ENCODE assay signal across 8 mouse cellular contexts in the genomic region with DNA sequence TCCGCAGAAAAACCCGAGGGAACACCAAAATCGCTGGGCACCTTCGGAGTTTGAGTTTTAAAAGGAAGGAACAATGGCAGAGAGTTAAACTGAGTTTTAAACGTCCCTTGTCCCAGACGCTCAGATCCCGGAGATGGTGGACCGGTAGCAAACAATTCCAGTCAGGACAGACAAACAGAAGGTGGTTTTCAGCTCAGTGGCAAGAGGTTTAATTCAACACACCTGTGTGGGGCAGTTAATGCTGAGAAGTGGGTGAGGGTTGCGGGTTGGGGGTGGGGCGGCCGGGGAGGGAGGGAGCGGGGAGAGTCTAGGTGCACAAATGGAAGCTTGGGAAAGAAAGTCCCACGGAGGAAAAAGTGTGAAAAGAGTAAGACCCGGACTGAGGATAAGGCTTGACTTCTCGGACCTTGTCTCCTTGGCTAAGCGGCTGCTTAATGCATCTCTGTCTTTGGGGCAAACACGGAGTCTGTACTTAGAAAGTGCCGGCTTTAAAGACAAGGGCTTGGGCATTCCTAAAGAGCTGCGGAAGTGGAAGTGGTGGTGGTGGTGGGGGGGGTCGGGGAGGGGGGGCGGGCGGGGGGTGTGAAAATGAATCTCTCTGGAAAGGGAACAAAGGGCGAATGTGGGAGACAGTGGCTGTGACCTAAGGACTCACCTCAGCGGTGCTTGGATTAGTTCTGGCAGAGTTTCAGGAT. TPM values are rescaled to one million over a fixed set of nuclear protein-coding genes. Genes with fewer than 3 reads are reported as not detected.
DNase-seq lines count a peak whose midpoint lies in the region; ATAC-seq and TF ChIP-seq lines count a peak whose summit lies in the region.

No protein-coding gene starts in this region.

- no peak for DNase-seq in heart, postnatal 10 days
- peak; percentile 38 for DNase-seq in embryo, embryonic 9.5 days (ENCODE audit: extremely low spot score)
- DNase-seq in intestine, embryonic 14.5 days (ENCODE audit: low spot score), result peak; percentile 63
- DNase-seq in midbrain, postnatal 0 days (ENCODE audit: low spot score), result no peak
- no peak for DNase-seq in kidney, adult 9 months
- DNase-seq in right cerebral cortex, postnatal 10 days (ENCODE audit: low spot score in 2 of 2), result no peak
- DNase-seq in cerebellum, adult 18-20 months, result no peak

- no peaks in the 10 kb centered on the region for H3K9me3 ChIP-seq in heart, embryonic 13.5 days
- H3K9me3 ChIP-seq in intestine, embryonic 14.5 days (ENCODE audit: control insufficient read depth, low read length), result no peaks in the 10 kb centered on the region
- no peaks in the 10 kb centered on the region for H3K9me3 ChIP-seq in midbrain, postnatal 0 days (ENCODE audit: low read length)

- H3K27me3 ChIP-seq in heart, embryonic 13.5 days (replicated peaks), result no peaks in the 10 kb centered on the region; the same call in 1 of the 2 replicates
- no peaks in the 10 kb centered on the region for H3K27me3 ChIP-seq in intestine, embryonic 14.5 days (replicated peaks; ENCODE audit: control insufficient read depth, insufficient read depth, low read length)
- no peaks in the 10 kb centered on the region for H3K27me3 ChIP-seq in midbrain, postnatal 0 days (ENCODE audit: insufficient read depth, low read length)

- whole genome bisulfite sequencing in heart, embryonic 13.5 days, result under 1% methylated on average over 22 of the region's 24 CpGs
- under 1% methylated on average over 24 of the region's 24 CpGs for WGBS in intestine, embryonic 14.5 days
- under 1% methylated on average over 24 of the region's 24 CpGs for WGBS in midbrain, postnatal 0 days

- peak overlapping the region; percentile 79 for H3K9ac ChIP-seq in heart, embryonic 13.5 days
- H3K9ac ChIP-seq in intestine, embryonic 14.5 days (ENCODE audit: low read length), result peak overlapping the region; percentile 23
- H3K9ac ChIP-seq in midbrain, postnatal 0 days (replicated peaks; ENCODE audit: low read length, poor library complexity, severe bottlenecking), result no peak overlapping the region

- no peak for ATAC-seq in heart, embryonic 13.5 days (ENCODE audit: extremely low read depth, insufficient number of reproducible peaks, low FRiP score, low TSS enrichment)
- ATAC-seq in intestine, embryonic 14.5 days (replicated peaks; ENCODE audit: low FRiP score, low TSS enrichment, low read depth), result peak; percentile 54
- ATAC-seq in midbrain, postnatal 0 days (ENCODE audit: low FRiP score), result no peak; the same call in 1 of the 2 replicates

- no peak for TF ChIP-seq CTCF in midbrain, postnatal 0 days (IDR thresholded peaks at IDR 0.05)

- intact Hi-C loops in heart, postnatal 10 days (cut with DNase I), result no loop called here

- H3K4me3 ChIP-seq in heart, embryonic 13.5 days, result peak overlapping the region; percentile 57
- peak overlapping the region; percentile 24 for H3K4me3 ChIP-seq in intestine, embryonic 14.5 days (ENCODE audit: low read depth, low read length)
- H3K4me3 ChIP-seq in midbrain, postnatal 0 days (ENCODE audit: low read depth, low read length), result peak overlapping the region; percentile 22; the same call in 1 of the 2 replicates

- H3K4me2 ChIP-seq in heart, embryonic 13.5 days, result peak overlapping the region; percentile 90
- peak overlapping the region; percentile 53 for H3K4me2 ChIP-seq in intestine, embryonic 14.5 days (ENCODE audit: low read length)
- H3K4me2 ChIP-seq in midbrain, postnatal 0 days (ENCODE audit: low read depth, low read length, poor library complexity, severe bottlenecking), result peak overlapping the region; percentile 60

- peaks cover 12% of the 10 kb centered on the region for H3K4me1 ChIP-seq in heart, embryonic 13.5 days
- H3K4me1 ChIP-seq in intestine, embryonic 14.5 days (replicated peaks; ENCODE audit: control insufficient read depth, insufficient read depth, low read length), result peaks cover 10% of the 10 kb centered on the region
- no peaks in the 10 kb centered on the region for H3K4me1 ChIP-seq in midbrain, postnatal 0 days (ENCODE audit: insufficient read depth, low read length)

- H3K27ac ChIP-seq in heart, embryonic 13.5 days (replicated peaks), result no peak overlapping the region
- H3K27ac ChIP-seq in intestine, embryonic 14.5 days (ENCODE audit: low read depth), result no peak overlapping the region; the same call in 1 of the 2 replicates
- H3K27ac ChIP-seq in midbrain, postnatal 0 days (ENCODE audit: low read depth, low read length), result no peak overlapping the region

- H3K36me3 ChIP-seq in heart, embryonic 13.5 days, result no peaks in the 10 kb centered on the region
- no peaks in the 10 kb centered on the region for H3K36me3 ChIP-seq in intestine, embryonic 14.5 days (ENCODE audit: control insufficient read depth, insufficient read depth, low read length)
- no peaks in the 10 kb centered on the region for H3K36me3 ChIP-seq in midbrain, postnatal 0 days (ENCODE audit: insufficient read depth, low read length)

RNA-seq across cellular contexts. Expression of a gene that starts 10.2 kb away (rescaled TPM):
- 0.11 and 0.34 TPM in 2 replicates for polyA plus RNA-seq in heart, embryonic 13.5 days (2015; fragmentation: Nextera tagmentation; extraction: Ambion mirVana)
- 10 to 100 TPM; 20.5 to 22.3 TPM for total RNA-seq in heart, postnatal 10 days (2021)
- polyA plus RNA-seq in intestine, embryonic 14.5 days (2014; fragmentation: Nextera tagmentation; extraction: Ambion mirVana), result 1.3 and 2.2 TPM in 2 replicates
- 38.0 and 58.4 TPM in 2 replicates for total RNA-seq in midbrain, postnatal 0 days (2014; rRNA removed)
- 0.32 and 0.45 TPM in 2 replicates for polyA plus RNA-seq in midbrain, postnatal 0 days (2015; fragmentation: Nextera tagmentation; extraction: Ambion mirVana)

RNA-seq across cellular contexts. Expression of a gene that starts 12.4 kb away (rescaled TPM):
- polyA plus RNA-seq in heart, embryonic 13.5 days (2015; fragmentation: Nextera tagmentation; extraction: Ambion mirVana), result 0.04 TPM in 2 replicates
- total RNA-seq in heart, postnatal 10 days (2021), result not detected
- 62.1 and 63.7 TPM in 2 replicates for polyA plus RNA-seq in intestine, embryonic 14.5 days (2014; fragmentation: Nextera tagmentation; extraction: Ambion mirVana)
- 0.55 and 1.4 TPM in 2 replicates for total RNA-seq in midbrain, postnatal 0 days (2014; rRNA removed)
- 0.87 and 1.1 TPM in 2 replicates for polyA plus RNA-seq in midbrain, postnatal 0 days (2015; fragmentation: Nextera tagmentation; extraction: Ambion mirVana)

RNA-seq across cellular contexts. Expression of a gene that starts 14.1 kb away (rescaled TPM):
- polyA plus RNA-seq in heart, embryonic 13.5 days (2015; fragmentation: Nextera tagmentation; extraction: Ambion mirVana), result 75.2 and 81.2 TPM in 2 replicates
- 10 to 100 TPM; 35.3 to 42.5 TPM for total RNA-seq in heart, postnatal 10 days (2021)
- 152 and 182 TPM in 2 replicates for polyA plus RNA-seq in intestine, embryonic 14.5 days (2014; fragmentation: Nextera tagmentation; extraction: Ambion mirVana)
- total RNA-seq in midbrain, postnatal 0 days (2014; rRNA removed), result 19.0 and 25.9 TPM in 2 replicates
- 98.8 and 114 TPM in 2 replicates for polyA plus RNA-seq in midbrain, postnatal 0 days (2015; fragmentation: Nextera tagmentation; extraction: Ambion mirVana)

RNA-seq across cellular contexts. Expression of a gene that starts 33.4 kb away (rescaled TPM):
- polyA plus RNA-seq in heart, embryonic 13.5 days (2015; fragmentation: Nextera tagmentation; extraction: Ambion mirVana), result 1.2 and 1.9 TPM in 2 replicates
- total RNA-seq in heart, postnatal 10 days (2021), result 1 to 10 TPM; 1.0 to 1.8 TPM
- 1.1 and 1.7 TPM in 2 replicates for polyA plus RNA-seq in intestine, embryonic 14.5 days (2014; fragmentation: Nextera tagmentation; extraction: Ambion mirVana)
- 0.33 and 1.7 TPM in 2 replicates for total RNA-seq in midbrain, postnatal 0 days (2014; rRNA removed)
- polyA plus RNA-seq in midbrain, postnatal 0 days (2015; fragmentation: Nextera tagmentation; extraction: Ambion mirVana), result 2.0 and 2.3 TPM in 2 replicates

RNA-seq across cellular contexts. Expression of a gene that starts 34.1 kb away (rescaled TPM):
- polyA plus RNA-seq in heart, embryonic 13.5 days (2015; fragmentation: Nextera tagmentation; extraction: Ambion mirVana), result 70.6 and 71.1 TPM in 2 replicates
- total RNA-seq in heart, postnatal 10 days (2021), result 10 to 100 TPM; 79.6 to 85.0 TPM
- 113 TPM in 2 replicates for polyA plus RNA-seq in intestine, embryonic 14.5 days (2014; fragmentation: Nextera tagmentation; extraction: Ambion mirVana)
- 43.6 and 44.8 TPM in 2 replicates for total RNA-seq in midbrain, postnatal 0 days (2014; rRNA removed)
- polyA plus RNA-seq in midbrain, postnatal 0 days (2015; fragmentation: Nextera tagmentation; extraction: Ambion mirVana), result 73.6 and 86.1 TPM in 2 replicates

Comparison
In these comparisons a context has a peak if more than half of its experiments do, and no peak if none do; other contexts are left out.
1. DNase-seq: peak in embryo, embryonic 9.5 days (single experiment) and intestine, embryonic 14.5 days (single experiment); none in heart, postnatal 10 days (0 of 2), midbrain, postnatal 0 days (single experiment), kidney, adult 9 months (single experiment), right cerebral cortex, postnatal 10 days (0 of 2) and cerebellum, adult 18-20 months (0 of 2).
2. RNA of a gene that starts 12.4 kb away (polyA plus RNA-seq): 62.1 to 63.7 TPM in intestine, embryonic 14.5 days; 0.87 to 1.1 TPM in midbrain, postnatal 0 days and 0.04 TPM in heart, embryonic 13.5 days; every median in the first group is over 10 times any median in the second.
3. Peak in every context shown above with its lines, with median percentiles within 50 percentile points of each other: H3K4me2 ChIP-seq and H3K4me3 ChIP-seq.